Mouse (Mus musculus): Measurements from ENCODE around the gene Col24a1.

Col24a1 gene

DNA sequence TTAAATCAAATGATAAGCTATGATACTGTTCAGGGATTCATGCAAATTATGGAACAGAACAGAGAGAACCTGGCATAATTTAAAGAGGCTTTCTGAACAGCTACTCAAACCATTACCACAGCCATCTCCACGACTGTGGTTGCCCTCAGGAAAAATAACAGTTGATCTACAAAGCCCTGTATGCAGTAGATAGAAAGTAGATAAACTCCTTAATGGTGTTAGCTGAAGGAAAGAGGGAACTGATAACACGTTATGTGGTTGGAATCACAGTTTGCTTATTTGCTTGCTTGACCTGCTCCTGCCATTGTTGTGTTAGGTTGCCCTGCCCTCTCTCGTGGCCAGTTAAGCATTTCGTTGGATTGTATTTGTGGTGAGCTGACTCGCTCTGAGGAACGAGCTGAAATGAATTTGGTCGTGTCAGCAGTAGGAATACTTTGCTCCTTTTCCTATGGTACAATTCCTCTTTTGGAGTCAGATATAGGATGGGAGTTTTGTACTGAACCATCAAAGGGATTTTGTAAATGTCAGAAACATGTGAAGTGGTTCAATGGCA lies 229.3 kb downstream of the Col24a1 start:
- no peak for TF ChIP-seq NANOG (IDR thresholded peaks at IDR 0.05; ENCODE audit: borderline replicate concordance, low read length)
- no peak for TF ChIP-seq POU5F1 (IDR thresholded peaks at IDR 0.05; ENCODE audit: borderline replicate concordance, low read length)
- no peak for TF ChIP-seq CTCF (conservative IDR thresholded peaks at IDR 0.05; ENCODE audit: low read length)
- Histone ChIP-seq H3K4me1 (replicated peaks; ENCODE audit: low read depth, low read length) (no peaks in the 10 kb centered on the region), H3K4me3 (replicated peaks; ENCODE audit: low read length) (no peak overlapping the region), H3K9me3 (ENCODE audit: low read length) (no peaks in the 10 kb centered on the region), H3K36me3 (ENCODE audit: insufficient read depth, low read length) (no peaks in the 10 kb centered on the region), H3K27me3 (ENCODE audit: insufficient read depth, low read length) (no peaks in the 10 kb centered on the region)

DNA sequence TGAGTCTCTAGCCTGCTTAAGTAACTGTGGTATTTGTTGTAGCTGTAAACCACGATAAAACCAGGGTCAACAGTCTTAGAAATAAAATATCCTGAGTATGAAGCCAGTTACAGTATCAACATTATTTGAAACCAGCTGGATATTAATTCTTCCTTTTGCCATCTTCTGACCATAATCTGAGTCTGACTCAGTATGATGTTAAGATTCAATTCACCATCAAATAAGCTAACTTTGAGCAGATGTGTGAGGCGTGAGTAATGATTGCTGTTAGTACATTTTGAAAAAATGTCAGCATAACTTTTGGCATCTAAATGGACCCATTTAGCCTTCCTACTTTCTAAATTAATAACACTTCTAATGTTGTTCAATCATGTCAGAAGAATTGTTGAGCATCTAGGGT lies 230.0 kb downstream of the Col24a1 start:
- H3K9me3 ChIP-seq (ENCODE audit: low read length) = no peaks in the 10 kb centered on the region
- no peaks in the 10 kb centered on the region for H3K4me1 ChIP-seq (replicated peaks; ENCODE audit: low read depth, low read length)
- H3K27me3 ChIP-seq (ENCODE audit: insufficient read depth, low read length) = no peaks in the 10 kb centered on the region
- TF ChIP-seq POU5F1 (IDR thresholded peaks at IDR 0.05; ENCODE audit: borderline replicate concordance, low read length) (no peak), NANOG (IDR thresholded peaks at IDR 0.05; ENCODE audit: borderline replicate concordance, low read length) (no peak), CTCF (conservative IDR thresholded peaks at IDR 0.05; ENCODE audit: low read length) (no peak)
- no peak overlapping the region for H3K4me3 ChIP-seq (replicated peaks; ENCODE audit: low read length)
- no peaks in the 10 kb centered on the region for H3K36me3 ChIP-seq (ENCODE audit: insufficient read depth, low read length)

DNA sequence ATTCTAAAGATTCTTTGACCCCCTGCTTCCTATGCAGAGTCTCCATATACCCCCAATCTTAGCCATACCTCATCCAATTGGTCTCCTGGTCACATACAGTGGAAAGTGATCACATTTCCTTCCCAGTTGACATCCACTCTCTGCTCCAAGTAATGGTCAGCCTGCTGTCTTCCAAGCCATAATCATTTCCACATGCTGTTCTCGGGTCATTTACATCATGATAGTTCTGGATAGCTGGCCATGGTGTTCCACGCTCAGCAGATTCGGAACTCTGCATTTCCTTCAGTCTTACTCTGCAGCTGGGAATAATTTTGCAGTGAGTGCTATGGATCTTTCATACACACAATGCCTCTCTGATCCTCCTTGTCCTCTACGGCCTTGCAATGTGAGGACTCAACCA lies 233.0 kb downstream of the Col24a1 start:
- TF ChIP-seq POU5F1 (IDR thresholded peaks at IDR 0.05; ENCODE audit: borderline replicate concordance, low read length) (no peak), CTCF (conservative IDR thresholded peaks at IDR 0.05; ENCODE audit: low read length) (no peak)
- no peaks in the 10 kb centered on the region for H3K4me1 ChIP-seq (replicated peaks; ENCODE audit: low read depth, low read length)
- H3K9me3 ChIP-seq (ENCODE audit: low read length) = peaks cover 7% of the 10 kb centered on the region; the same call in 1 of the 2 replicates
- no peaks in the 10 kb centered on the region for H3K27me3 ChIP-seq (ENCODE audit: insufficient read depth, low read length)
- H3K4me3 ChIP-seq (replicated peaks; ENCODE audit: low read length) = no peak overlapping the region
- H3K36me3 ChIP-seq (ENCODE audit: insufficient read depth, low read length) = no peaks in the 10 kb centered on the region

DNA sequence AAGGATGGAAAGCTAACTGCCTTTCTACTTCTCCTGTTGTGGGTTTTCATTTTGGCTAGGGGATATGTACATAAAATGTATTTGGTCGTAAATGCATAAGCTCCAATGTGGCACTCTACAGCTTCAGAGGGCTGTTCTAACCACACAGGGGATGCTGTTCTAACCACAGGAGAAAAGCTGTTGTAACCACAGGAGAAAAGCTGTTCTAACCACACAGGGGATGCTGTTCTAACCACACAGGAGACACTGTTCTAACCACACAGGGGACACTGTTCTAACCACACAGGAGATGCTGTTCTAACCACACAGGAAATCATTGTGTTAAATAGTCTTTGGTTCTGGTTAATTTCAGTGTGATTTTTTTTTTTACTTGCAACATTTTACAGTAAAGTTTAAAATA lies 245.6 kb downstream of the Col24a1 start:
- TF ChIP-seq NANOG (IDR thresholded peaks at IDR 0.05; ENCODE audit: borderline replicate concordance, low read length) = no peak
- TF ChIP-seq CTCF (conservative IDR thresholded peaks at IDR 0.05; ENCODE audit: low read length) = no peak
- no peak for TF ChIP-seq POU5F1 (IDR thresholded peaks at IDR 0.05; ENCODE audit: borderline replicate concordance, low read length)
- Histone ChIP-seq H3K4me3 (replicated peaks; ENCODE audit: low read length) (no peak overlapping the region), H3K36me3 (ENCODE audit: insufficient read depth, low read length) (no peaks in the 10 kb centered on the region), H3K9me3 (ENCODE audit: low read length) (no peaks in the 10 kb centered on the region), H3K4me1 (replicated peaks; ENCODE audit: low read depth, low read length) (no peaks in the 10 kb centered on the region), H3K27me3 (ENCODE audit: insufficient read depth, low read length) (no peaks in the 10 kb centered on the region)

DNA sequence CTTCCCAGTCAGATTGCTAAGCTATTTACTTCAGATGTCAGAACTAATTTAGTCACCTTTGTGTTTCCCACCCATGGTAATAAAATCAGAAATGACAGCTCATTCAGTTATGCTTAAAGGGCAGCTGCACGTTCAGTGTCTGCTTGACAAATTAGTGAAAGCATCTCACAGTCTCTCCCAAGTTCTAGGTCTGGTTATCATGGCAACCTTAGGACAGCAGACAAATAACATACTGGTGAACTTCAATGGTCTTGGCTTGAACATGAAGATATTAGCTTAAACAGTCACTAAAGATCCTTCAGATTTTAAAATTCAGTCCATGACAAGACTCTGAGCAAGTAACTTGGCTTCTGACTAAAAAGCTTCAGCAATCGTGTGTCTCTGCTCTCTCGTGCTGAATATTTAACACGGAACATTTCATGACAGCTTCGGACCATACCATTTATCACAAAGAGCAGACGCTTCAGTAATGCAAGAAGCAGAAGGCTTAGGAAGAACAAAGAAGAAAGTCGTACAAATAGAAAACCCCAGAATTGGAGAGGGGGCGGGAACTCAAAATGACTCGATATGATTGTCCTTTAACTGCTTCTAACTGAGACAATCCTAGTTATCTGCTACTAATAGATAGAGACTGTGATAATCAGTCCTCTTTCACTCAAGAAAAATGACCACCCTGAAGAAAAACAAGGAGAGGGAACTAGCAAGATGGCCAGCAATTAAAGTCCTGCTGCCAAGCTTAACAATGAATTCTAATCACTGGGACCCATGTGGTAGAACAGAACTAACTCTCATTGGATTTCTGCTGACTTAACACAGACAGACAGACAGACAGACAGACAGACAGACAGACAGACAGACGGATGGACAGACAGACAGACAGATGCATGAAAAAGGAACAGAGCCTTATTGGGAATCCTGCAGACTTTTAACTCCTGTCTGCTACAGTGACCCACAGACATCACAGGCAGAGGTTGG lies 256.5 kb downstream of the Col24a1 start:
- Histone ChIP-seq H3K4me3 (replicated peaks; ENCODE audit: low read length) (no peak overlapping the region), H3K27me3 (ENCODE audit: insufficient read depth, low read length) (no peaks in the 10 kb centered on the region), H3K36me3 (ENCODE audit: insufficient read depth, low read length) (no peaks in the 10 kb centered on the region), H3K9me3 (ENCODE audit: low read length) (no peaks in the 10 kb centered on the region), H3K4me1 (replicated peaks; ENCODE audit: low read depth, low read length) (no peaks in the 10 kb centered on the region)
- no peak for TF ChIP-seq POU5F1 (IDR thresholded peaks at IDR 0.05; ENCODE audit: borderline replicate concordance, low read length)
- no peak for TF ChIP-seq CTCF (conservative IDR thresholded peaks at IDR 0.05; ENCODE audit: low read length)
- no peak for TF ChIP-seq NANOG (IDR thresholded peaks at IDR 0.05; ENCODE audit: borderline replicate concordance, low read length)

DNA sequence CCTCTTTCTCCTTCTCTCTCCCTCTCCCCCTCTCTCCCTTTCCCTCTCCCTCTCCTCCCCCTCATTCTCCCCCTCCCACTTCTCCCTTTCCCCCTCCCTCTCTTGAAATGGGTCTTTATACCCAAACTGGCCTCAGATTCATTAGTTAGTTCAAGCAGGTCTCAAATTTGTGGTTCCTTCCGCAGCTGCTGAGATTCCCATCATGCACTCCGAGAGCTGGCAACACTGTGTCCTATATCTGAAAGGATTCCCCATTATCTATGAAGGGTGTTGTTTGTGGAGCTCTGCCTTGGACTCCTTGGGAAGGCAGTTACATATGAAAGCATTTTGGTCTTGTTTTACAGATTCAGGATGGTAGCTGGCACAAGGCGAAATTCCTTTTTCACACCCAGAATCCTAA lies 257.9 kb downstream of the Col24a1 start:
- no peak for TF ChIP-seq CTCF (conservative IDR thresholded peaks at IDR 0.05; ENCODE audit: low read length)
- TF ChIP-seq NANOG (IDR thresholded peaks at IDR 0.05; ENCODE audit: borderline replicate concordance, low read length) = no peak
- TF ChIP-seq POU5F1 (IDR thresholded peaks at IDR 0.05; ENCODE audit: borderline replicate concordance, low read length) = no peak
- Histone ChIP-seq H3K27me3 (ENCODE audit: insufficient read depth, low read length) (no peaks in the 10 kb centered on the region), H3K4me3 (replicated peaks; ENCODE audit: low read length) (no peak overlapping the region), H3K4me1 (replicated peaks; ENCODE audit: low read depth, low read length) (no peaks in the 10 kb centered on the region), H3K9me3 (ENCODE audit: low read length) (no peaks in the 10 kb centered on the region), H3K36me3 (ENCODE audit: insufficient read depth, low read length) (no peaks in the 10 kb centered on the region)

DNA sequence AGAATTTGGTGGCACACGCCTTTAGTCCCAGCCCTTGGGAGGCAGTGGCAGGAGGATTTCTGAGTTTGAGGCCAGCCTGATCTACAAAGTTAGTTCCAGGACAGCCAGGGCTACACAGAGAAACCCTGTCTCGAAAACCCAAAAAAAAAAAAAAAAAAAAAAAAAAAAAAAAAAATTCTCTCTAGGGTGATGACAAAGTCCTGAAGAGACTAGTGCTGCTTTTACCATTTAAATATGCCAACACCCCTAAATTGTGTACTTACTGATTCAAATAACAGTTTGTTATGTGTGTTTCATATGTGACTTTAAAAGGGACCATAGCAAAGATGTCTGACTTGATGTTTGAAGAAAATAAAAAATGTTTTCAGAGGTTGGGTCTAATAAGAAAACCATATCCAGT lies 262.1 kb downstream of the Col24a1 start:
- H3K9me3 ChIP-seq (ENCODE audit: low read length) = no peaks in the 10 kb centered on the region
- H3K36me3 ChIP-seq (ENCODE audit: insufficient read depth, low read length) = no peaks in the 10 kb centered on the region
- no peaks in the 10 kb centered on the region for H3K27me3 ChIP-seq (ENCODE audit: insufficient read depth, low read length)
- H3K4me3 ChIP-seq (replicated peaks; ENCODE audit: low read length) = no peak overlapping the region
- TF ChIP-seq NANOG (IDR thresholded peaks at IDR 0.05; ENCODE audit: borderline replicate concordance, low read length) (no peak), POU5F1 (IDR thresholded peaks at IDR 0.05; ENCODE audit: borderline replicate concordance, low read length) (no peak), CTCF (conservative IDR thresholded peaks at IDR 0.05; ENCODE audit: low read length) (no peak)
- no peaks in the 10 kb centered on the region for H3K4me1 ChIP-seq (replicated peaks; ENCODE audit: low read depth, low read length)

DNA sequence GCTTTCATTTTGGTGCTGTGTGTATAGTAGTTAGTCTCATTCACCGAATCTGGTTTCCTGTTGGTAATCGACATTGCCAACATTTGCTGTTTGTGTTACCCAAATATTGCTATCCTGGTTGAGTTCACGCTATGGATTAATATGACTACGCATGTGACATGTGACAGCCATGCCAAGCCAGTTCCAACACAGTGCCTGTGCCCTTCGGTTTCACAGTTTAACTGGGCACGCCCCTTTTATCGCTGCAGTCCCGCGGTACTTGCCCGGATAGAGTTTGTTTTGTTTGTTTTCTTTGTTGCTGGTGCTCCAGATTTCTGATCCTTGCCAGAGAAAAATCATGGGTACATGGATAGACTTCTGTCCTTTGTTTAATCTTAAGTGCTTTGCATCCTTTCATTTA lies 263.9 kb downstream of the Col24a1 start:
- no peak overlapping the region for H3K4me3 ChIP-seq (replicated peaks; ENCODE audit: low read length)
- no peaks in the 10 kb centered on the region for H3K27me3 ChIP-seq (ENCODE audit: insufficient read depth, low read length)
- H3K9me3 ChIP-seq (ENCODE audit: low read length) = no peaks in the 10 kb centered on the region
- no peaks in the 10 kb centered on the region for H3K36me3 ChIP-seq (ENCODE audit: insufficient read depth, low read length)
- no peaks in the 10 kb centered on the region for H3K4me1 ChIP-seq (replicated peaks; ENCODE audit: low read depth, low read length)
- TF ChIP-seq NANOG (IDR thresholded peaks at IDR 0.05; ENCODE audit: borderline replicate concordance, low read length) = no peak
- no peak for TF ChIP-seq CTCF (conservative IDR thresholded peaks at IDR 0.05; ENCODE audit: low read length)
- TF ChIP-seq POU5F1 (IDR thresholded peaks at IDR 0.05; ENCODE audit: borderline replicate concordance, low read length) = no peak
